Mouse (Mus musculus): ENCODE measurements at regions not wholly inside any gene's neighbourhood (a gene's known extent, or its start where the extent isn't known, plus 50 kb on each side); places are given as distances from the start of the nearest gene placed in this dataset.
A peak's percentile ranks its signal among the peaks of the same experiment; 100 is the strongest.

DNA sequence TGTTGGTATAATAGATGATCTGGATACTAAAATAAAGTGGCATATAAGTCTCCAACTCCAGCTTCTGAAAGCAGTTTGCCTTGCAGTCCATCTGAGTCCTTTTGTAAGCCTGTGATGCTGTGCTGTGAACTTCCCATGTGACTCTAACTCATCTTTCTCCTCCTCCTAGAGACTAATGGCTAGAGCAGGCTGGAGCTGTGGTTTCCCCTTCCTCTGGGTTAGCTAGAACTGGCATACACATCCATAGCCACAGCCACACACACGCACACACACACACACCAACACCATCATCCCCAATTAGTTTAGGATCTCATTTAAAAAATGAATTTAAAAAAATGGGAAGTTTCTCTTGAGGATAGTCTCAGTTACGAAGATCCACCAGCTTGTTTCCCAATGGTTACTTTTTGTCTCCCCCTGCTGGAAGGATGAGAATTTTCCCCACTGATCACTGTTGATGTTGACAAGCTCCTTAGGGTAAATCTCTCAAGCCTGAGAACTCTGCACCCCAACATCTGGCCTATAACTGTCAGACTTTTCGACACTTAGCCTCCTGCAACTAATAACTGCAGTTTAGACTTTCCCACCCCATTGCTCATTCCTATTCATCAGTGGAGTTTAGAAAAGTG is 500.7 kb downstream of the Mdfic start:
- no peak overlapping the region for H3K9ac ChIP-seq (ENCODE audit: low read length)
- no peak overlapping the region for H3K27ac ChIP-seq (ENCODE audit: low read depth, low read length)
- no peaks in the 10 kb centered on the region for H3K27me3 ChIP-seq (ENCODE audit: control insufficient read depth, insufficient read depth, low read length)
- no peaks in the 10 kb centered on the region for H3K9me3 ChIP-seq (ENCODE audit: control insufficient read depth, low read length)
- DNase-seq (ENCODE audit: low spot score) (peak; percentile 27), ATAC-seq (ENCODE audit: insufficient read depth, low FRiP score, low TSS enrichment) (no peak)
- 45% methylated on average over 3 of the region's 3 CpGs for WGBS
- H3K4me3 ChIP-seq (ENCODE audit: low read depth, low read length): no peak overlapping the region
- no peaks in the 10 kb centered on the region for H3K36me3 ChIP-seq (ENCODE audit: control insufficient read depth, insufficient read depth, low read length)
- no peak overlapping the region for H3K4me2 ChIP-seq (ENCODE audit: low read depth)
- H3K4me1 ChIP-seq (ENCODE audit: control insufficient read depth, insufficient read depth, low read length): no peaks in the 10 kb centered on the region
